Mouse (Mus musculus) hindbrain, postnatal 0 days (tissue): Measurements from ENCODE around the gene Atf1. TPM values are rescaled to one million over a fixed set of nuclear protein-coding genes. Genes with fewer than 3 reads are reported as not detected.

ENCODE experiments used
- ATAC-seq: fragments of 200-750 bp; cut with Nextera tagmentation; 2 replicates; pipeline ENCODE4 v1.8.0; 2017; ENCODE audit warnings: mild to moderate bottlenecking, moderate TSS enrichment, moderate library complexity
- DNase-seq: peaks from one replicate; pipeline ENCODE4 v3.0.0-alpha.2; 2015; ENCODE audit warnings: low spot score
- H3K27ac ChIP-seq: fragments of 300-500 bp; sonication (generic); 2 replicates; pipeline ENCODE4 v1.5.1; 2014; ENCODE audit warnings: mild to moderate bottlenecking
- H3K27me3 ChIP-seq: fragments of 300-500 bp; sonication (generic); 2 replicates; pipeline ENCODE4 v1.6.1; 2014; ENCODE audit warnings: low read length, mixed read lengths; ENCODE audit not compliant: insufficient read depth
- H3K36me3 ChIP-seq: fragments of 300-500 bp; sonication (generic); 2 replicates; pipeline ENCODE4 v1.6.1; 2014; ENCODE audit warnings: low read length, mixed read lengths; ENCODE audit not compliant: insufficient read depth
- H3K4me1 ChIP-seq: fragments of 300-500 bp; sonication (generic); 2 replicates; pipeline ENCODE4 v1.6.1; 2014; ENCODE audit warnings: antibody characterized with exemption, low read length, mixed read lengths; ENCODE audit not compliant: insufficient read depth
- H3K4me2 ChIP-seq: fragments of 300-500 bp; sonication (generic); 2 replicates; pipeline ENCODE4 v1.6.1; 2014; ENCODE audit warnings: low read depth, mild to moderate bottlenecking, low read length, moderate library complexity, mixed read lengths
- H3K4me3 ChIP-seq: fragments of 300-500 bp; sonication (generic); 2 replicates; pipeline ENCODE4 v1.5.1; 2014; ENCODE audit warnings: low read length
- H3K9ac ChIP-seq: fragments of 300-500 bp; sonication (generic); replicated peaks from 2 replicates; pipeline ENCODE4 v1.6.1; 2014; ENCODE audit warnings: mild to moderate bottlenecking, low read length, moderate library complexity, mixed read lengths
- H3K9me3 ChIP-seq: fragments of 300-500 bp; sonication (generic); 2 replicates; pipeline ENCODE4 v1.6.1; 2016; ENCODE audit warnings: low read length, mixed read lengths
- CTCF ChIP-seq: IDR thresholded peaks from 2 replicates; pipeline ENCODE4 v1.5.1; 2016; ENCODE audit warnings: antibody characterized with exemption, control low read depth, low read depth
- WGBS: fragments of 180-500 bp; shearing (Covaris S2); extraction: QIAGEN DNeasy Blood & Tissue Kit; methylation state at CpG from one replicate; pipeline ENCODE4 v1.1.7; 2014; 5-methylcytosine and 5-hydroxymethylcytosine counted together
- polyA plus RNA-seq: library from polyadenylated mRNA; unstranded; fragments of >200 nt; fragmentation: Nextera tagmentation; extraction: Ambion mirVana; gene quantifications from 2 replicates; pipeline ENCODE4 v1.2.1, GENCODE M21; 2015
- total RNA-seq: library from RNA; depleted of rRNA; stranded (reverse); fragments of >200 nt; gene quantifications from 2 replicates; pipeline ENCODE4 v1.2.3, GENCODE M21; 2014

Atf1 gene
- total and polyA plus RNA-seq, 2 experiments from 2014 or later = 5.9 to 11.7 TPM

GRCm38 (mm10) chr15:100241780-100242179, 14.2 kb downstream of the Atf1 start:
- Histone ChIP-seq H3K27me3 (no peaks in the 10 kb centered on the region), H3K9me3 (no peaks in the 10 kb centered on the region), H3K9ac (no peak overlapping the region), H3K4me1 (no peaks in the 10 kb centered on the region), H3K36me3 (peaks cover 15% of the 10 kb centered on the region; the same call in 1 of the 2 replicates), H3K4me3 (no peak overlapping the region), H3K27ac (no peak overlapping the region), H3K4me2 (no peak overlapping the region)
- TF ChIP-seq CTCF = no peak
- no peak for DNase-seq
- WGBS = 91% methylated on average over 6 of the region's 6 CpGs
- ATAC-seq = no peak

GRCm38 (mm10) chr15:100245951-100246350, 18.3 kb downstream of the Atf1 start:
- ATAC-seq = no peak
- Histone ChIP-seq H3K4me1 (no peaks in the 10 kb centered on the region), H3K4me3 (no peak overlapping the region), H3K9ac (no peak overlapping the region), H3K4me2 (no peak overlapping the region), H3K9me3 (no peaks in the 10 kb centered on the region), H3K27me3 (no peaks in the 10 kb centered on the region), H3K36me3 (peaks cover 36% of the 10 kb centered on the region; the same call in 1 of the 2 replicates), H3K27ac (no peak overlapping the region)
- 96% methylated on average over 7 of the region's 7 CpGs for WGBS
- no peak for DNase-seq
- no peak for TF ChIP-seq CTCF

GRCm38 (mm10) chr15:100247296-100247695, 19.7 kb downstream of the Atf1 start:
- Histone ChIP-seq H3K9me3 (no peaks in the 10 kb centered on the region), H3K9ac (no peak overlapping the region), H3K4me1 (no peaks in the 10 kb centered on the region), H3K4me3 (no peak overlapping the region), H3K27ac (no peak overlapping the region), H3K4me2 (no peak overlapping the region), H3K27me3 (no peaks in the 10 kb centered on the region), H3K36me3 (peaks cover 39% of the 10 kb centered on the region; the same call in 1 of the 2 replicates)
- TF ChIP-seq CTCF = no peak
- 93% methylated on average over 9 of the region's 9 CpGs for WGBS
- ATAC-seq (no peak), DNase-seq (no peak)

GRCm38 (mm10) chr15:100248665-100249433, 21.2 kb downstream of the Atf1 start:
- Histone ChIP-seq H3K4me2 (no peak overlapping the region), H3K4me3 (no peak overlapping the region), H3K9ac (no peak overlapping the region), H3K9me3 (no peaks in the 10 kb centered on the region), H3K27ac (no peak overlapping the region), H3K4me1 (no peaks in the 10 kb centered on the region), H3K27me3 (no peaks in the 10 kb centered on the region), H3K36me3 (peaks cover 49% of the 10 kb centered on the region; the same call in 1 of the 2 replicates)
- ATAC-seq (no peak), DNase-seq (no peak)
- no peak for TF ChIP-seq CTCF
- WGBS = 95% methylated on average over 6 of the region's 6 CpGs

- H3K36me3 ChIP-seq = peaks cover 59% of the 10 kb centered on the region
- H3K4me3 ChIP-seq = no peak overlapping the region
- no peak overlapping the region for H3K4me2 ChIP-seq
- no peaks in the 10 kb centered on the region for H3K4me1 ChIP-seq
- H3K9ac ChIP-seq = no peak overlapping the region
- H3K9me3 ChIP-seq = no peaks in the 10 kb centered on the region
- 85% methylated on average over 6 of the region's 6 CpGs for WGBS
- H3K27me3 ChIP-seq = no peaks in the 10 kb centered on the region
- TF ChIP-seq CTCF = no peak
- H3K27ac ChIP-seq = no peak overlapping the region
- no peak for ATAC-seq
- DNase-seq = no peak
Measured at GRCm38 (mm10) chr15:100251153-100251780, 23.6 kb downstream of the Atf1 start.

- Histone ChIP-seq H3K27me3 (no peaks in the 10 kb centered on the region), H3K4me3 (no peak overlapping the region), H3K4me2 (no peak overlapping the region), H3K36me3 (peaks cover 44% of the 10 kb centered on the region), H3K27ac (no peak overlapping the region), H3K9ac (no peak overlapping the region), H3K4me1 (no peaks in the 10 kb centered on the region), H3K9me3 (no peaks in the 10 kb centered on the region)
- DNase-seq (no peak), ATAC-seq (no peak)
- WGBS = 92% methylated on average over 6 of the region's 6 CpGs
- no peak for TF ChIP-seq CTCF
Measured at GRCm38 (mm10) chr15:100256386-100256785, 28.8 kb downstream of the Atf1 start.

GRCm38 (mm10) chr15:100257305-100257704, 29.7 kb downstream of the Atf1 start:
- no peak for TF ChIP-seq CTCF
- H3K36me3 ChIP-seq = peaks cover 42% of the 10 kb centered on the region
- no peak overlapping the region for H3K4me2 ChIP-seq
- DNase-seq = no peak
- H3K9ac ChIP-seq = no peak overlapping the region
- WGBS = 81% methylated on average over 5 of the region's 5 CpGs
- no peak for ATAC-seq
- H3K27me3 ChIP-seq = no peaks in the 10 kb centered on the region
- H3K9me3 ChIP-seq = no peaks in the 10 kb centered on the region
- no peaks in the 10 kb centered on the region for H3K4me1 ChIP-seq
- H3K4me3 ChIP-seq = no peak overlapping the region
- no peak overlapping the region for H3K27ac ChIP-seq
